Mouse (Mus musculus) urinary bladder, adult 2 months (tissue): ENCODE data around the gene Arpc3. TPM values are rescaled to one million over a fixed set of nuclear protein-coding genes. Genes with fewer than 3 reads are reported as not detected.
"Not testable (repeated sequence)": the region's sequence is repeated elsewhere in the genome, so short reads cannot be mapped to it uniquely, and the experiment has no call there.

Source experiments
- DNase-seq: peaks from one replicate; pipeline ENCODE4 v3.0.0; 2022; ENCODE audit warnings: low spot score
- polyA plus RNA-seq: library from polyadenylated mRNA; depleted of rRNA; stranded (reverse); fragments of >200 nt; gene quantifications from 2 replicates; pipeline ENCODE4 v1.2.3, GENCODE M21; 2012

The Arpc3 gene
- polyA plus RNA-seq, 1 experiment = 362 TPM

- no peak for DNase-seq
Measured at GRCm38 (mm10) chr5:122399871-122400270, 8.2 kb downstream of the Arpc3 start.

- DNase-seq = no peak
Measured at GRCm38 (mm10) chr5:122400628-122401302, 9.1 kb downstream of the Arpc3 start.

GRCm38 (mm10) chr5:122401303-122401640 is 9.6 kb downstream of the Arpc3 start:
- peak; percentile 66 for DNase-seq

- no peak for DNase-seq
Measured at GRCm38 (mm10) chr5:122402160-122402559, 10.5 kb downstream of the Arpc3 start.

GRCm38 (mm10) chr5:122402772-122403171 is 11.1 kb downstream of the Arpc3 start:
- no peak for DNase-seq

GRCm38 (mm10) chr5:122403362-122403761 is 11.7 kb downstream of the Arpc3 start:
- DNase-seq = no peak

- DNase-seq = no peak
Measured at GRCm38 (mm10) chr5:122405537-122405936, 13.9 kb downstream of the Arpc3 start.

GRCm38 (mm10) chr5:122409692-122410645 is 18.3 kb downstream of the Arpc3 start:
- DNase-seq = no peak

GRCm38 (mm10) chr5:122411892-122412291 is 20.2 kb downstream of the Arpc3 start:
- DNase-seq = no peak

- no peak for DNase-seq
Measured at GRCm38 (mm10) chr5:122412826-122413225, 21.1 kb downstream of the Arpc3 start.

- no peak for DNase-seq
Measured at GRCm38 (mm10) chr5:122414351-122414750, 22.7 kb downstream of the Arpc3 start.

GRCm38 (mm10) chr5:122415465-122415864 is 23.8 kb downstream of the Arpc3 start:
- DNase-seq = no peak

- not testable (repeated sequence) for DNase-seq
Measured at GRCm38 (mm10) chr5:122420676-122421075, 29.0 kb downstream of the Arpc3 start.

GRCm38 (mm10) chr5:122421271-122422068 is 29.8 kb downstream of the Arpc3 start, which contains the start of gene Anapc7:
TSS of gene Anapc7 (plus strand) at chr5:122421693.
- DNase-seq = no peak

GRCm38 (mm10) chr5:122422071-122422964 is 30.6 kb downstream of the Arpc3 start:
- peak; percentile 84 for DNase-seq

GRCm38 (mm10) chr5:122423083-122423482 is 31.4 kb downstream of the Arpc3 start:
- DNase-seq = no peak

- DNase-seq = no peak
Measured at GRCm38 (mm10) chr5:122425550-122425949, 33.9 kb downstream of the Arpc3 start.

GRCm38 (mm10) chr5:122430036-122430775 is 38.5 kb downstream of the Arpc3 start:
- DNase-seq = no peak

- no peak for DNase-seq
Measured at GRCm38 (mm10) chr5:122431221-122431620, 39.5 kb downstream of the Arpc3 start.

GRCm38 (mm10) chr5:122434541-122434940 is 42.9 kb downstream of the Arpc3 start:
- DNase-seq = no peak
